Mouse (Mus musculus): ENCODE measurements around the gene Yars.
A peak's percentile ranks its signal among the peaks of the same experiment; 100 is the strongest.

Gene Yars

DNA sequence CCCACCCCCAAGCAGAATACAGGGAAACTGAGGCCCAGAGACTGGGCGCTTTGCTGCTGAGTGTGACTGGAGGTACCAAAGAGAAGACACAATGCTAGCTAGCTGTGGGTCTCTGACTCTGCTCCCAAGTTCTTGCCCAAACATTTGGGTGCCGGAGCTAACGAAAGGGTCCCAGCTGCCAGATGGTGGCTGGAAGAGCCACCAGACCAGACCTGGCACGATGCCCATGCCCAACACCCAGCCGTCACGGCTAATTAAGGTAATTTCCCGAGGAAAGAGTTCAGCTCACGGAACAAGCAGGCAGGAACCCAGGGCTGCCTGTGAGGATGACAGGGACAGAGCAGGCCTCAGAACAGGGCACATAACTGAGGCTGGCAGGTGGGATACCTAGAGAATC, 38.4 kb downstream of the Yars start:
- DNase-seq (ENCODE audit: low spot score in 2 of 2), result no peak

DNA sequence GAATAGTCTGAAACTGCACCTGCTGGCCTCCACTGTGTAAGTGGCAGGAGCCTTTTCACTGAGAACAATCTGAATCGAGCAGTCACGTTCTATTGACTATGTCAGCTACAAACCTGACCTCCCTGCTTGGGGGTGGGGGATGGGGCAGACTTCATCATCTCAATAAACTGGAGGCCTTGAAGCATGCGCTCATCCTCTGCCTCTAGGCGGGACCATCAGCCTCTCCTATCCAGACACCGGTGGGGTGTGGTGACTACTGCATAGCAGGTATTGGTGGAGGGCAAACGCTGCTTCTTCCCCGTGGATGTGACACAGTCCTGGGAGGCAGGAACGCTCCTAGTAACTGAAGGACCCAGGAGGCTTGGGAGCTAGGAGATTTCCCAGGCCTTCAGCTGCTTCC, 41.4 kb downstream of the Yars start:
- DNase-seq (ENCODE audit: low spot score in 2 of 2), result no peak

DNA sequence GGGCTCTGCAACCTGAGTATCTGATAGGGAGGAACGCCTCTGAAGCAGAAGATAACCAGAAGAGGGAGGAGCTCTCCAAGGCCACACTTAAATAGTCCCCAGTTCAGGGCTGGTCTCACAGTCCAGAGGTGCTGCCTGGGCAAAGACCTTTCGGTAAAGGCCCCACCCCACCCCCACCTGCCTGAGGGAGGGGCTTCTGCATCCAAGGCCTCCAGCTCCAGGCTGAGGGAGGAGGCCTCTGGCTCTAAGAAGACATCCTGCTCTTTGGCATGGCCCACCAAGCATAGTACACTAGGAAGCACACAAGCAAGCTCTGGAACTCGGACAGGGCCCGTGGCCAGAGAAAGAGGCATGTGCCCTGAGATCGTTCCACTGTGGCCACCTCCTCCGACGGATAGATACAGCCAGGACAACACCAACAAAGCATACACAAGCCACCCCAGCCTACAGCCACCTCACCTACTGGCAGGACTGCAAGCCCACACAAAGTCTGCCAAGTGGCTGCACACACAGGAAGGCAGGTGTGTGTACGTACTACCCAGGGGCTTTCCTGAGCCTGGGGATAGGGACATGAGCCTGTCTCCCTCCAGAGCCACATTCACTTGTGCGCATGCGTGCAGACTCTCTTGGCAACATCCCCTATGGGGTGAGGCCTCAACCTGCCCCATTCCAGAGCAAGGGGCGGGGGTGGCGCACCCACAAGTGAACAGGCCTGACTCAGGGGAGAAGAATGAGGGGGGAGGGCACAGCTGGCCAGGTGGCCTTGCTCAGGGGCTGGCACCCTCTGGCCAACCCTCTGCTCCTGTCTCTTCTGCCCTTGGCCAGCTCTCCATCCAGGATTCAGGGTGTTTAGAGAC, 42.3 kb downstream of the Yars start:
- no peak for DNase-seq (ENCODE audit: low spot score in 2 of 2)

DNA sequence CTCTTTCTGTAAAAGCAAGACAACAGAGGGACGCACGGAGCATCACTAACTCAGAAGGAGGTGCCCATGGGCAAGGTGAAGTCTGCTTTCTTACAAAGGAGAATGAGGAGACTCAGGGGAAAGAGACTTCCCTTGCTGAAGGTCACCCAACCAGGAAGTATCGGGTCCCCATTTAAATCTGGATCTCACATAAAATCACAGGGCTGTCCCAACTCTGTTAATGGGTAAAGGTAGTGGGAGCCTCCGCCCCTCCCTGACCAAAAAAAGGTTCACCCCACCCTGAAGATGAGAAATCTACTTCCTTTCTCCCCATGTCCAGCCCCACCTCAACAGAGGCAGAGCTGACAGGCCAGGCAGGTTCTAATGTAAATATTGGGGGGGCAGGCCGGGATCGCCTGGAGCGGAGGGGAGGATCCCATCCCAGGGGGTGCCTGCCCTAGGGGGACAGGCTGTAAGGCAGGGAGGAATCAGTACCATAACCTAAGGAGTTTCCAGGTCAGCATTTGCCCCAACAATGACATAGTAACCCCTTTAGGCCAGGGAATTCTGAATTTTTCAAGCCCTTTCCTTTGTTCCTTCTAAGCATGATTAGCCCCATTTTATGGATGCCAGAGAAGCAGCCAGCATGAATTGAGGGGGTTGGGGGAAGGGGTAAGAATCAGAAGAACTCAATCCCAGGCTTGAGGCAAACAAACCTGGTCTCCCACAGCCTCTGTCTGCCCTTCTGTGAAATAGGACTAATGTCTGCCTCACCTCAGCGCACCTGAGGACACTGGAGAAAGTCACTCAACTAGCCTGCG, 43.2 kb downstream of the Yars start:
- no peak for DNase-seq (ENCODE audit: low spot score in 2 of 2)

DNA sequence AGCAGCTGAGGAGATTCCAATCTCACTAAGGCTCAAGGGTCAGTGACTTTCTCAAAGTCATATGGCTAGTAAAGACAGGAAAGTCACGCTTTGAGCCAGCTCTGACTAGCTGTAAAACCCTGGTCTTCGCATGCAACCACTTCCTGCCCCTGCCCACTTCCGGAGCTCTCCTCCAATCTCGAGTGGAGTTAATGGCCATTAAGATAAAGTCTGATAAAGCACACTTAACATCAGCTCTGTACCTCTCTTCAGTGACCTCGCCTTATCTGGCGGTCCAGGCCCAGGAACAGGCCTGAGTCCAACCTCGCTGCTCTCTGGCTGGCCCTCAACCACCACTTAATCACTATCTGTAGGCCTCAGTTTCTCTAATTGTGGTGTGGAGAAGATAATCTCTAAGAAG, 44.9 kb downstream of the Yars start:
- DNase-seq (ENCODE audit: low spot score in 2 of 2), result no peak

DNA sequence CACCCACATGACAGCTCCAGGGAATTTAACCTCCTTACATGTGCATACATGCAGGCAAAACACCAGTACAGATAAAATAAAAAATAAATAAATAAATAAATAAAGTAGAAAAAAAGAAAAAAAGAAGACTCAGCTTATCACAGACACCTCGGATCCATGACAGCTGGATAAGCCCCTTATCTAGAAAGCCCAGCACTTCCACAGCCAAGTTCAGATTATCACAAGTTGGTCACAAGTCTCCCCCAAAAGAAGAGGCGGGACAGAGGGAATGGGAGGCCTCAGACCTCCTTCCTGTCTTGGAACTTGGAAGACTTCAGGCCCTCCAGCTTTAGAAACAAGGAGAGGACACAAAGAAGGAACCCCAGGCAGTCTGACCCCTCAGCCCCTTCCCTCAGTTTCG, 45.6 kb downstream of the Yars start:
- DNase-seq (ENCODE audit: low spot score in 2 of 2), result no peak

DNA sequence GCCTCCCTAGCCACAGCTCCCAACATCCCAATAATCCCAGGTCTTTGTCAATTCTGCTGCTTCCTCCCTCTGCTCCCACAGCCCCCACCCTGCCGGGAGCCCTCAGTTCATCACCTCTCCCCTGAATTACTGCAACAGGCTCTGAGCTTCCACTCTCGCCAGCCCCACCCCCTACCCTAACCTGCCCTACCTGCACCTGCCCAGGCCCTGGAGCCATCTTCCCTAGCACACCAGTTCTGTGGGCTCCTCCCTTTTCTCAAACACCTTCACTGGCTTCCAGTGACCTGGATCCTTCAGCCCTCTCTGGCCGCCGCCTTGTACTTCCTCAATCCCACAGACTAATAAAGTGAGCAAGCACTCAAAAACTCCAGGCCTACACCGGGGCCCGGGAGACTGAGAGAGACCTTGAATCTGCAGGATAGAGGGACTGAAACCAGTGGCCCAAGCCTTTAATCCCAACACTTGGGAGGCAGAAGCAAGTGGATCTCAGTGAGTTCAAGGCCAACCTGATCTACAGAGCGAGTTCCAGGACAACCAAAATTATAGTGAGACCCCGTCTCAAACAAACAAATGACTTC, 46.8 kb downstream of the Yars start:
- DNase-seq (ENCODE audit: low spot score in 2 of 2), result no peak

DNA sequence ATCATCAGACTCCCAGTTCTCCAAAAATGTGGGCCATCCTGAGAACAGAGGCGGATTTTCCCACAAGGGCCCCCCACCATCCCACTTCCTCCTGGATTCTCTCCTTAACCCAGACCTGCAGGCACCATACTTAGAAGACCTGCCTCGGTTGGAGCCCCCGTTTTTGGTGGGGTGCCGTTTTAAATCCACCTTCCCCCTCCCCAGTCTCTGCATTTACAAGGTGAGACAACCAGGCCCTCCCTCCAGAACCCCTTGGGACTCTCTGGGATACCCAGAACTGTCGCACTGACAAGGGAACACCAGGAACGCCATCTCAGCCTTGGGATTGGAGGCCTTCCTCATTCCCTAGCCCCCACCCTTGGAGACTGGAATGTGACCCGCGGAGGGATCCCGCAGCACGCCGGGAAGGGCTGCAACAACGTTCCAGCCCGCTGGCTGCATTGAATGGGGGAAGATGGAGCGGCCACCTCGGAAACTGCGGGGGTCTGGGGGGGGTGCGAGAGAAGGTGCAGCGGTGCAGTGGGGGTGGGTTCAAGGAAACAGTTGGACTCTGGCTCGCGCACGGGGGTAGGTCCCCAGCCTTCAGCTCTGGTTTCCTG, 48.4 kb downstream of the Yars start:
- no peak for DNase-seq (ENCODE audit: low spot score in 2 of 2)

DNA sequence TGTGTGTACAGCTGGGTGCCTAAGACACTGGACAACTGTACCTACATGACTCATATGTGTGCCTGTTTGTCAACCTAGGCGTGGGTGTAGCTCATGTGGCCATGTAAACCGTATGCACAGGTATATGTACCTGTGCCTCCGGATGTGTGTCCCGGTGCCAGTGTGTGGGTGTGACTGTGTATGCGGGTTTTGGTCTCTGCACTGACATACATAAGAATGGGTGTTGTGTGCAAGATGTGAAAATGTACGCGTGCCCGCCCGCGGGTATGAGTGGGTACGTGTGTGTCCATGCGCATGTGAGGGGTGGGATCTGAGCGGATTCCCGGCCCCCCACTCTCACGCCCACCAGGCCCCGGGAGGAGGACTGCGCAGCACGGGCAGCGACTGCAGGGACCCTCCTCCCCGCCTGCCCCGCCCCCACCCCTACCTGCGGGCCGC, 49.0 kb downstream of the Yars start:
- DNase-seq (ENCODE audit: low spot score in 2 of 2), result peak in 1 of 2 experiments; percentile 46

DNA sequence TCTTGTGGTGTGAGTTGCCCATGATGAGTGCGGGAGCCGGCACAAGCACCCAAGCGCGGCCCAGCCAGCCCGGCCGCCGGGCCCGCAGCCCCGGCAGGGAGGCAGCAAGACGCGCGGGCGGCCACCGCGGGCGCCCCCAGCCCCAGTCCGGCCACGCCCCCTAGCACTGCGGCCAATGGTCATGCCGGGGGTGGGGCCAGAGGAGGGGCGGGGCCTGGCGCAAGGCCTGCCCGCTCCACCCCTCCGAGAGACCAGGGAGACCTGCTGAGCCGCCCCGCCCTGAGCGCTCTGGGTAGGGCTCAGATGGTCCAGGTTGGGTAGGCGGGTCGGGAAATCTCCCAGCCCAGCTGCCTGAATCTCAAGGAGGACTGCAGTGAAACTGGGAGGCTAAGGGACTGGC, 49.5 kb downstream of the Yars start:
- peak in 1 of 2 experiments; percentile 73 for DNase-seq (ENCODE audit: low spot score in 2 of 2)

DNA sequence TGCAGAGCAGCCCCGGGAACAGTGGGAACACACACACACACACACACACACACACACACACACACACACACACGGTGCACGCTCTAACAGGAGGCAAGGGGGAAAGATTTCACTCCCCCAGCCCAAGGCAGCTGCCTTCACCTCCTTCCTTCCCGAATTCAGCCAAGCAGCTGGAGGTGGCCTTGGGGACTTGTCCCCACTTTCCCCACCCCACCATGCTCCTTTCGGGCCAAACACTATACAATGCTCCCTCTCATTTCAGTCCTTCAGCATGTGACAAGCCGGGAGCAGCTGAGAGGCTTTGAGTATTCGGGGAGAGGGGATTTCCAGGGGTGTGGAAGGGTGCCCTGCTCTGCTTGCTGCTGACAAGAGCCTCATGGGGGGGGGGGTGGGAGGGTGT, 52.3 kb downstream of the Yars start:
- DNase-seq (ENCODE audit: low spot score in 2 of 2), result no peak

DNA sequence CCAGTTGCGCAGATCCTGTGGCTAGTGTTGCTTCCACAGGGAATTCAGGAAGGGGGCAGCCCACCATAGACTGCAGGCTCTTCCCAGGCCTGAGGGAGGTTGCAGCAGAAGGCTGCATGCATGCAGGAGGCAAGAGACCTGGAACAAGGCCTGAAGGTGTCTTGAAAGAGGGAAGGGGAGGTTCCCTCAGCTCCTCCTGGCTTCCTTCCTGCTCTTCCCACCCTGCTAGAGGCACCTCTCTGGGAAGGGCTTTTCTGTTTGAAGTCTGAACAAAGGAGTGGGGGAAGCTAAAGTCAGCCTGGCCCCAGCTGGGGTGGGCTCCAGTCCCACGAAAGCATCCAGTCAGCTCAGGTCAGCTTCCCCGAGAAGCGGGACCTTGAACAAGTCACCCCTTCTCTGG, 52.8 kb downstream of the Yars start:
- no peak for DNase-seq (ENCODE audit: low spot score in 2 of 2)

DNA sequence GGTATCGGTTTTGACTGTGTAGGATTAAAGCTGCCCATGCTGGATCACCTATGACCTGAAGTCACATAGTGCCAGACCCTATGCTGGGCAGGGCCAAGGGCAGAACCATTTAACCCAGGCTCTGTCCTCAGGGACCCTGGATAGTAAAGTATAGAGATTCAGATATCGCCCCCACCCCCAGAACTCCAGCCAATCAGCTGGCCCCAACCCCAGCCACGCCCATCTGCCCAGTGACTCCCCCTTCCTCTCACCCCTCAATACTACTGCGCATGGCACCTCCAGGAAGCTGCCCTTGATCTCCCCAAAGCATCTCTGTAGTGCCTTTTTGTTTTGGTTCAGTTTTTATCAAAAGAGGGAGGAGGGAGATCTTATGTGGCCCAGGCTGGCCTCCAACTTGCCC, 53.2 kb downstream of the Yars start:
- DNase-seq (ENCODE audit: low spot score in 2 of 2), result no peak

DNA sequence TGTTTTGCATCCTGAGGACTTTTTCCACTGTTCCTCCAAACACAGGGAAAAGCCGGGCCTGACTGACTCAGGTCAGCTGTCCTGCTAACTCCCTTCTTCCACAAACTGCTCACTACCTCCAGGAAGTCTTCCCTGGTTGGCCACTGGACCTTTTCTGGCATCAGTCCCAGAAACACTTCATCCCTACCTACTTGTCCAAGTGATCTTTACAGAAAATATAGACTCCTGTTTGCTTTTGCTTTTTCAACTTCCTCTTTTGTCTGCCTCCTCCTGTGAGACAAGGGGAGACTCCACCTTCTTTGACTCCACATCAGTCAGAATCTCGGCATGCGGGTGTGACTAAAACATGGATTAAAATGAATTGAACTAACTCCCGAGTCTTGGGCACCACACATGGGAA, 55.2 kb downstream of the Yars start:
- no peak for DNase-seq (ENCODE audit: low spot score in 2 of 2)

DNA sequence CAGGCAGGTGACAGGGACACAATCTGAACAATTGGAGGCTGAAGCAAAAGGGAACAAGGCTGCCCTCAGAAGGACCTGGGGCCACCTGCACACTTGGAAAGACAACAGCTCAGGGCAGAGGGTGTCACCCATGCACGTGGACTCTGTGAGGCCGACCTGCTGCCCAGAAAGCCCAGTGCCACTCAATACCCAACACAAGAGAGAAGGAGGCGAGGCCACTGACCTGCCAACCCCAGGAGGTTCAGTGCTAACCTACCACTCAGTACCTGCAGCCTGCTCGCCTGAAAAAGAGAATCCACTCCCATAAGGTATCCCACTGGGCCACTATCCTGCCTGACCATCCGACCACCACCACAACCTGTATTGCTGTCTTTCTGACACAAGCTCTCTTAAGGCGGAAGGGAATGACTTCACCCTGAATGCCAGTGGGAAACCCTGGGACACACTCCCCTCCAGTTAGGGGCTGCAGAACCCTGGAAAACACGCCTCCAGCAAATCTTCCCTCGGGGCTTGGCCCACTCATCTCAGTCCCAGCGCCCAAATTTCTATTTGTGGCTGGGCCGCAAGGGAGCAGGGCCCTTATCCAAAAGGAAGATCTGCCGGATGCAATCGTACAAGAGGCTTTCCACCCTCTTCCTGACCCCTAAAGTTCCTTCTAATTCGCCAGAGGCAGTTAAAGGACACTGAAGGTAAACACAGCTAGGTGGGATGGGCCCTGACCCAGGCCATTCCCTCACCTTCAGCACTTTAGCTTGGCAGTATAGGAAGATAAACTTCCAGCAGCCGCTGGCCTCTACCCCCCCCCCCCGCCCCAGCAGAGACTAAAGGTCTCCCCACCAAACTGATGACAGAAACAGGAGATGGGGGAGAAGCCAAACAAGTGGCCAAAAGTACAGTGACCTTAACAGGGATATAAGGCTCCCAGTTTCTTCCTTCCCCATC, 57.1 kb downstream of the Yars start:
- no peak for DNase-seq (ENCODE audit: low spot score in 2 of 2)

DNA sequence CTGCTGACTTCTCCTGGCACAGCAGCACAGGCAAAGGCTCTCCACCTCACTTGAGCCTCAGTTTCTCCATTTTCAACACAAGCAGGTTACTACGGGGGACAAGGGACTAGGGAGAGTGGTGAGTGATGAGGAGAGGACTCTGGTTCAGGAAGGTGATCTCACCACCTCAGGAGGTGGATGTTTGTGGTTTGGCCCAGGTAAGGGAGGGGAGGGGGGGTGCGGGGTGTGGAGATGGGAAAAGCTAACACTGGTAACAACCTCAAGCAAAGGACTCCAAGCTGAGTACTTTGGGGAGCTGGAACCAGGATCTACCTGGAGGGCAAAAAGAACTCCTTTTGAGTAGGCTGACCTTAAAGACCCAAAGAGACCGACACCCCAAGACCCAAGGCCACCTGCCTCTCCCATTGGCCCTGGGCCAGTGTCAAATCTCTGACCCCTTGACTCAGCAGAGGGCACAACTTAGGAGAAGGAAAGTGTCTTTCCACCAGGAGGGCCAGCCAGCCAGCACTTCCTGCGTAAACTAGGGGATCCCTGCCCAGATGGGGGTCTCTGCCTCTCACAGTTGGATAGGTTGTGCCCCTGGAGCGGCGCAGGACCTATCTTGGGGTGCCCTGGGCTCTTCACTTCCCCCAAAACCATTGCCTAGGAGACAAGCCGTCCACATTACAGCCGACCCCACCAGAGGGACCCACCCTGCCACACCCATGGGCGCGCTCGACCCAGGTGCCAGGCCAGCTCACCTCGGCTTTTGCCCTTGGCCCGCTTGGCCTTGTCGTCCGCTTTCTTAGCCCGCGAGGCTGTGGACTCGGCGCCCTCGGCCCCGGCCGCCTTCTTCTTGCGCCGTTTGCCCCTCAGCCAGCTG, 58.1 kb downstream of the Yars start:
- no peak for DNase-seq (ENCODE audit: low spot score in 2 of 2)

DNA sequence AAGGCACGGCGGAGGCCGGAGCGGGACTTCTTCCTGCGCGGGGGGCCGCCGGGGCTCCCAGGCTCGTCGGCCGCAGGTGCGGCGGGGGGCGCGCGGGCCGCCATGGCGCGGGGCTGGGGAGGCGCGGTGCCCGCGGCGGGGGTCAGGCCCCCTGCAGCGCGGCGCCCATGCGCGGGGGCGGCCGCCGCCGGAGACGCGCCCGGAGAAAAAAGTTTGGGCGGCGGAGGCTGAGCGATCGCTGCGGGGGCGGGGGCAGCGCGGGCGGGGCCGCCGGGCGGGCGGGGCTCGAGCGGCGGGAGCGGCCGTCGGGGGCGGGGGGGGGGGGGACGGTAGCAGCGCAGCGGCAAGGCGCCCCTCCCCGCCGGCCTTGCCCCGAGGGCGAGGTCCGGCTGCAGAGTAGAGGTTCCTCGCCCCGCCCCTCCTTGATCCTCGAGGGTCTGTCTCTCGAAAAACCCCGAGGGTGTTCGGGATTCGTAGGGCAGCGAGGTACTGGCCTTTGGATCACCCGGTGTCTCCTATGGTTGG, 58.7 kb downstream of the Yars start:
- no peak for DNase-seq (ENCODE audit: low spot score in 2 of 2)

DNA sequence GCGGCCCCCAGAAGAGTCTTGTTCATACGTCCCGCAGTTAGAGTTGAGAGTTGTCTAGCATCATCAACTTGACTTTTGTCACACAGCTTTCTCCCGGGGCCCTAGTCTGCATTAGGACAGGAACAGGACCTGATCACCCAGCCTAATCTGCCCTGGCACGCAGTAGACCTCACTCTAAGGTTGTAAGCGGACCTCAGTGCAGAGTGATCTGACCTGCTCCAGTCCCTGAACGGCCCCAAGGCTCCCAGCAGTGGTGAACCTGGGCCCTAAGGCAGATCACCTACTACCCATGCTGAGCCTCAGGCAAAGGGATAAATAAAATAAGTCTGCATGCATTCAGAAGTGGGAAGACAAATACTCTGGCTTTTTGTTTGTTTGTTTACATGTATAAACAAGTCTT, 59.7 kb downstream of the Yars start:
- DNase-seq (ENCODE audit: low spot score in 2 of 2), result no peak

DNA sequence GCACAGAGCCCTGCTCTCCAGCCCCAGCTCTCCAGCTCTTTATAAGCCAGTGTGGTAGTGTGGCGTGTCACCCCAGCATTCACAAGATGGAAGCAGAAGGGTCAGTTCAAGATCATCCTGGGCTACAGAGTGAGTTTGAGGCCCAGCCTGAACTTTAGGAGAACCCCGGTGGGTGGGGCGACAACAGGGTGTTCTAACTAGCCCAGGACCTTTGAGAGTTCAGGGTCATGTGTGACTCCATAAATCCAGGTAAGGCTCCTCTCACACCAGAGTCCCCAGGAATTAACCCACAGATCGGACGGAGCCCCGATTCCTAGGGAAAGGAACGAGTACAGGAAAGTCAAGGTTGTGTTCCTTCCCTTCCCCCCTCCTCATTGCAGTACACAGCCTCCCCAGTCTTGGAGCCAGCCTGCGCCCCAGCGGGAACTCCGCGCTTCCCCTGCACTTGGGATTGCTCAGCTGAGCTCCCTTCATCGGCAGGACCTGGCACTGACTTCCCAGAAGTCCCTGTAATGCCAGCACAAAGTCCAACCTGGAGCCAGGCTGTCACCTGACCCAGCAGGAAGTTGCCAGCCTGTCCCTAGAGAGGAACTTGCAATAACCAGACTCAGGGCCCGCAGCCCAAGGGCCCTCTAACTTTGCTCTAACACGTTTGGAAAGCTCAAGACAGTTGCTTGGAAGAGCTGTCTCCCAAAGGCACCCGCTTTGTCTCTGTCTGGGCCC, 61.4 kb downstream of the Yars start:
- DNase-seq (ENCODE audit: low spot score in 2 of 2), result no peak

Data from left cerebral cortex, adult 9 months (tissue).